Mouse (Mus musculus) left cerebral cortex, postnatal 10 days (tissue): ENCODE data around the gene Sugt1. TPM values are rescaled to one million over a fixed set of nuclear protein-coding genes. Genes with fewer than 3 reads are reported as not detected.

ENCODE experiments used
- DNase-seq, 2 experiments: peaks; one replicate each; pipeline ENCODE4 v3.0.0; 2021 to 2022; ENCODE audit warnings: low spot score in 2 of 2, mixed read lengths in 1 of 2; ENCODE audit errors: extremely low spot score in 1 of 2
- intact Hi-C: fragments of 180-260 bp; cut with DNase I; formaldehyde crosslinking; loops from one replicate; pipeline ENCODE4 v1.15.1; 2025
- microRNA-seq: library from miRNA; unstranded; fragments of <30 nt; microRNA quantifications from one replicate; pipeline ENCODE4 v1.2.0, GENCODE M21; 2022
- total RNA-seq, 2 experiments: library from RNA; stranded (reverse); gene quantifications; 2 replicates each; pipeline ENCODE4 v1.2.3; 2021

Sugt1 gene
- total RNA-seq, 2 experiments from 2014 or later = 77.9 to 92.8 TPM

- intact Hi-C loops = no loop called here
- DNase-seq = peak in 1 of 2 experiments; percentile 66
These were observed 73.8 kb downstream of the Sugt1 start for GRCm38 (mm10) chr14:79661005-79661917.

GRCm38 (mm10) chr14:79662001-79662400 is 74.5 kb downstream of the Sugt1 start, which contains the start of gene Cnmd:
Gene Cnmd, minus strand, starts transcription at chr14:79662170.
- intact Hi-C loops = no loop called here
- no peak for DNase-seq

GRCm38 (mm10) chr14:79671008-79671407 is 83.5 kb downstream of the Sugt1 start:
- no peak for DNase-seq

GRCm38 (mm10) chr14:79672567-79672966 is 85.1 kb downstream of the Sugt1 start:
- intact Hi-C loops = no loop called here

More at GRCm38 (mm10) chr14:79671008-79671407, 83.5 kb downstream of the Sugt1 start:
- intact Hi-C loops = no loop called here

GRCm38 (mm10) chr14:79673083-79674013 is 85.9 kb downstream of the Sugt1 start:
- no peak for DNase-seq
- intact Hi-C loops = no loop called here

More at GRCm38 (mm10) chr14:79672567-79672966, 85.1 kb downstream of the Sugt1 start:
- DNase-seq = no peak

- no peak for DNase-seq
- intact Hi-C loops = no loop called here
These were observed 89.7 kb downstream of the Sugt1 start for GRCm38 (mm10) chr14:79677108-79677753.

GRCm38 (mm10) chr14:79677891-79678687 is 90.6 kb downstream of the Sugt1 start:
- no peak for DNase-seq
- intact Hi-C loops = no loop called here

GRCm38 (mm10) chr14:79680652-79681051 is 93.2 kb downstream of the Sugt1 start:
- intact Hi-C loops = no loop called here
- DNase-seq = no peak

Small RNA genes lying within 50 kb of the gene (microRNA-seq; reads per million reads assigned to microRNA genes)
- not detected for gene Gm27857

Other genes with a start within 250 kb of the Sugt1 start
- gene Naa16, start 196.9 kb upstream of the Sugt1 start, total RNA-seq = 10 to 100 TPM; 10.7 to 11.2 TPM
- gene Mtrf1, start 189.9 kb upstream of the Sugt1 start, total RNA-seq = 1 to 10 TPM; 5.0 to 6.1 TPM
- 10 to 100 TPM; 39.9 to 40.5 TPM for gene Kbtbd7, start 161.2 kb upstream of the Sugt1 start, total RNA-seq
- 1 to 10 TPM; 1.5 to 1.7 TPM for gene Kbtbd6, start 135.9 kb upstream of the Sugt1 start, total RNA-seq
- 1 to 10 TPM; 4.8 to 5.0 TPM for gene Elf1, start 106.5 kb upstream of the Sugt1 start, total RNA-seq
- 10 to 100 TPM; 42.6 to 44.1 TPM for gene Wbp4, start 106.2 kb upstream of the Sugt1 start, total RNA-seq
- gene Cnmd, start 74.5 kb downstream of the Sugt1 start, total RNA-seq = under 1 TPM; 0.75 to 0.77 TPM
- 10 to 100 TPM; 55.6 to 58.4 TPM for gene Pcdh8, start 183.6 kb downstream of the Sugt1 start, total RNA-seq